Mouse (Mus musculus) stomach, embryonic 14.5 days (tissue): ENCODE results near the gene Zfp369. TPM values are rescaled to one million over a fixed set of nuclear protein-coding genes. Genes with fewer than 3 reads are reported as not detected.
"Not testable (repeated sequence)": the region's sequence is repeated elsewhere in the genome, so short reads cannot be mapped to it uniquely, and the experiment has no call there.

Experiments used
- ATAC-seq: fragments of 200-750 bp; cut with Nextera tagmentation; 2 replicates; pipeline ENCODE4 v1.8.0; 2017; ENCODE audit warnings: low read depth, moderate TSS enrichment; ENCODE audit not compliant: insufficient number of reproducible peaks, insufficient read depth, low FRiP score
- H3K27ac ChIP-seq: fragments of 300-500 bp; sonication (generic); 2 replicates; pipeline ENCODE4 v1.5.1; 2014; ENCODE audit warnings: mild to moderate bottlenecking, low read length, moderate library complexity, mixed read lengths
- H3K27me3 ChIP-seq: fragments of 300-500 bp; sonication (generic); 2 replicates; pipeline ENCODE4 v1.6.1; 2014; ENCODE audit warnings: low read length, control low read depth, mixed read lengths; ENCODE audit not compliant: control insufficient read depth, insufficient read depth
- H3K36me3 ChIP-seq: fragments of 300-500 bp; sonication (generic); 2 replicates; pipeline ENCODE4 v1.6.1; 2014; ENCODE audit warnings: mild to moderate bottlenecking, control low read depth, low read length, moderate library complexity, mixed read lengths; ENCODE audit not compliant: control insufficient read depth, insufficient read depth
- H3K4me1 ChIP-seq: fragments of 300-500 bp; sonication (generic); 2 replicates; pipeline ENCODE4 v1.6.1; 2014; ENCODE audit warnings: low read length, control low read depth, mixed read lengths; ENCODE audit not compliant: control insufficient read depth, insufficient read depth
- H3K4me2 ChIP-seq: fragments of 300-500 bp; sonication (generic); replicated peaks from 2 replicates; pipeline ENCODE4 v1.6.1; 2014; ENCODE audit warnings: low read depth, low read length, control low read depth
- H3K4me3 ChIP-seq: fragments of 300-500 bp; sonication (generic); 2 replicates; pipeline ENCODE4 v1.5.1; 2014; ENCODE audit warnings: low read depth, low read length, control low read depth
- H3K9ac ChIP-seq: fragments of 300-500 bp; sonication (generic); replicated peaks from 2 replicates; pipeline ENCODE4 v1.6.1; 2014; ENCODE audit warnings: low read depth, mild to moderate bottlenecking, control low read depth, low read length, moderate library complexity, mixed read lengths
- H3K9me3 ChIP-seq: fragments of 300-500 bp; sonication (generic); 2 replicates; pipeline ENCODE4 v1.6.1; 2016; ENCODE audit warnings: low read depth, low read length, control low read depth; ENCODE audit not compliant: control insufficient read depth
- WGBS: fragments of 180-500 bp; shearing (Covaris S2); extraction: QIAGEN DNeasy Blood & Tissue Kit; methylation state at CpG from one replicate; pipeline ENCODE4 v1.1.7; 2014; 5-methylcytosine and 5-hydroxymethylcytosine counted together
- polyA plus RNA-seq: library from polyadenylated mRNA; unstranded; fragments of >200 nt; fragmentation: Nextera tagmentation; extraction: Ambion mirVana; gene quantifications from 2 replicates; pipeline ENCODE4 v1.2.1, GENCODE M21; 2014

Zfp369 gene
- polyA plus RNA-seq, 1 experiment from 2014 or later = 23.3 TPM

DNA sequence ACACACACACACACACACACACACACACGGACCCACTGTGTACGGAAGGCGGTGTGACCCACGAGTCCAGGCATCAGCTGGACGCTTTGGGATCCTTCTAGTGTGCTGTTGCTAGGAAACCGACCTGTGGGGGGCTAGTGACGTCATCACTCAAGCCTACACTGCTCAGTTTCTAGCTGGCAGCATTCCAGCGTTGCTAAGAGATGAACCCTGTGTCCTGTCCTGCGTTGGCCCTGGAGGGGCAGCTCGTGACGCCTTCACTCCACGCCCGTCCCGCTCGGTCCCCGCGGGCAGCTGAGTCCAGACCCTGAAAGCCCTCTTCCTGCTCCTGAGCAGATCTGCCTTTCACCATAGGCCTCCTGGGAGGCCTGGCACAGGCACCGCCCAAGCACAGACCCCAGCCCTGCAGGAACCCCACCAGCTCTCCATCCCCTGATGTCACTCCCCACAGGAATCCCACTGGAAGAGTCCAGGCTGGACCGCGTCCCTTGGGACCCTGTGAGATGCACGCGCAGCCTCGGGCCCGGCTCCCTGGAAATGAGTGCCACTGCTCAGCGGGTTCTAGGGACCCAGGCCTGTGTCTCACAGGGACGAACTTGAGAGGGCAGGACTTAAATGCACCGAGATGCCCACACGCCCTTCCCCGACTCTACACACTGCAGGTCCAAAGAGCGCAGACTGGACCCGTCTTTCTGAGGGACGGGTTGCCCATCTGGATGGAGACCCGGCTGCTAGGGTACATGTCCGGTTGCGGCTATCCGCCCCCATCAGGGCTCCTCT, 20.2 kb upstream of the Zfp369 start:
- H3K4me2 ChIP-seq = peak overlapping the region; percentile 2; the same call in 1 of the 2 replicates
- no peaks in the 10 kb centered on the region for H3K4me1 ChIP-seq
- H3K27ac ChIP-seq = no peak overlapping the region
- no peaks in the 10 kb centered on the region for H3K27me3 ChIP-seq
- peaks cover 36% of the 10 kb centered on the region for H3K9me3 ChIP-seq
- no peaks in the 10 kb centered on the region for H3K36me3 ChIP-seq
- H3K9ac ChIP-seq = no peak overlapping the region
- WGBS = 24% methylated on average over 36 of the region's 36 CpGs
- ATAC-seq = peak; percentile 54; the same call in 1 of the 2 replicates
- no peak overlapping the region for H3K4me3 ChIP-seq

DNA sequence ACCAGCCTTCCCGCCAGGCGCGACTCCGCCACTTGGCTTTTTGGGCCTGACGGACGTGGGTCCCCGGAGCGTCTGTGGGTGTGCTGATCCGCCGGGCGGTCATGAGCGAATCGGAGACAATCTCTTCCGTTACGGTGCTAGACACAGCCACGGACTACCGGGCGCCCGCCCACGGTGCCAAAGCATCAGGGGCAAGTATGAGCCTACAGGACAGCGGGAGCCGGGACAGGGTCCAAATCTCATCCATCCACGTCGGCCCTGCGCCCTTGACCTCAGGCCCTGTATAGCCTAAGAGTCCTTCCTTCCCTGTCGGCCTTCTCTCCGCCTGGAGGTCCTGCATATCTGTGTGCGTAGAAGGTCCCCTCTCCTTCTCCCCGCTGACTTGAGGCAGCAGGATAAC, 19.4 kb upstream of the Zfp369 start, which contains the start of gene Gm10775:
Gene Gm10775 (plus strand): TSS at position 301 of the 400 bp plus-strand sequence.
- ATAC-seq = no peak
- no peak within 1 kb of the TSS for H3K4me3 ChIP-seq
- H3K4me1 ChIP-seq = no peaks in the 10 kb centered on the region
- 33% methylated on average over 29 of the region's 29 CpGs for WGBS
- peak within 1 kb of the TSS; percentile 3; the same call in 1 of the 2 replicates for H3K4me2 ChIP-seq
- H3K27ac ChIP-seq = no peak within 1 kb of the TSS
- H3K27me3 ChIP-seq = no peaks in the 10 kb centered on the region
- no peaks in the 10 kb centered on the region; the same call in 1 of the 2 replicates for H3K36me3 ChIP-seq
- no peak within 1 kb of the TSS for H3K9ac ChIP-seq
- H3K9me3 ChIP-seq = peaks cover 43% of the 10 kb centered on the region

DNA sequence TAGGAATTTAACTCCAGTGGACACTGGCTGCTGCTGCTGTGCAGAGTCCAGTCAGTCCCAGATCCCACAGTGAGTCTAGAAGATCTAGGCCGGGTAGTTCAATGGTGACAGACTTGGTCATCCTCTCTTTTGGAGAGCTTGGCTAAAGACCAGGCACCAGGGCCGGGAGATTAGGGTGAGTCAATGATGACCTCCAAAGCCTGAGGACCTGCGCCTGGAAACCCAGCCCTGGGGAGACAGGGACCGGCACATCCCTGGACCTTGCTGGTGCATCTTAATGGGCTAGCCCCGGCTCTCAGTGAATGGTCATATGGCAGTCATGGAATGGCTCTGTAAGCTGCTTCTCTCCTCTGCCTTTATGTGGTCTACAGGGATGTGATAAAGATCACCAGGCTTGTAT, 16.5 kb upstream of the Zfp369 start:
- no peaks in the 10 kb centered on the region for H3K4me1 ChIP-seq
- H3K4me3 ChIP-seq = no peak overlapping the region
- no peak for ATAC-seq
- WGBS = 97% methylated on average over 5 of the region's 5 CpGs
- no peak overlapping the region for H3K9ac ChIP-seq
- no peak overlapping the region for H3K27ac ChIP-seq
- H3K36me3 ChIP-seq = no peaks in the 10 kb centered on the region; the same call in 1 of the 2 replicates
- no peak overlapping the region for H3K4me2 ChIP-seq
- H3K9me3 ChIP-seq = peaks cover 46% of the 10 kb centered on the region
- H3K27me3 ChIP-seq = no peaks in the 10 kb centered on the region

DNA sequence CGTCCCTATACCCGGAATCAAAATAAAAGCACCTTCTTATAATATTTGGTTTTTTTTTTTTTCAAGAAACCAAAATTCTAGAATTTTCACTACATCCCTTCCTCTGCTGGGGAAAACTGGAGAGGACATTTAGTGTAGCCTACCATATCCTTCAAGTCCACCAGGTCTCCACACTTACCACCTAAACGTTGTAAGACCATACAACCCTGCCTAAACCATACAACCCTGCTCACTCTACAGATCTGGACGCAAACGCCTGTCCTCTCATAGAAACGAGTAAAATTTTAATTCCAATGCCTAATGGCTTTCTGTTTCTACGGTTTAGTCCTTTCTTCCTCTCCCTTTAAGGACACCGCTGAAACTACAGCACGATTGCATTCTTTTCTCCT, 626 bp upstream of the Zfp369 start:
- 9% methylated on average over 9 of the region's 9 CpGs for WGBS
- Histone ChIP-seq H3K4me2 (peak overlapping the region; percentile 60), H3K27me3 (no peaks in the 10 kb centered on the region), H3K36me3 (no peaks in the 10 kb centered on the region), H3K9me3 (peaks cover 4% of the 10 kb centered on the region; the same call in 1 of the 2 replicates), H3K4me3 (peak overlapping the region; percentile 64), H3K27ac (peak overlapping the region; percentile 70), H3K9ac (peak overlapping the region; percentile 52), H3K4me1 (no peaks in the 10 kb centered on the region)
- ATAC-seq = peak; percentile 46; the same call in 1 of the 2 replicates

DNA sequence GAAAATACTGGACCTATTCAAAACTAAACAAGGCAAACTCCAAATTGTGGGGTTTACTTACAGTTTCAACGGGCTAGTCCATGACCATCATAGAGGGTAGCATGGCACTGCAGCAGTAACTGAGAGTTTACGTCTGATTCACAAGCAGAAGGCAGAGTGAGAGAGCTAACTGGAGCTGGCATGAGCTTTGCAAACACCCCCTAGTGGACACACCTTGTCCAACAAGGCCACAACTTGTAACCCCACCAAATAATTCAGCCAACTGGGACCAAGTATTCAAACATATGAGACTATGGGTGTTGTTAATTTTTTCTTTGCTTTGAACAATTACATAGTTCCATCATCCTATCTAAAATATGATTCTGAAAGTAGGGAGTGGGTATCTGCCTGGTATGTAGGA, 8.2 kb downstream of the Zfp369 start:
- no peaks in the 10 kb centered on the region for H3K27me3 ChIP-seq
- H3K9me3 ChIP-seq = peaks cover 39% of the 10 kb centered on the region
- H3K27ac ChIP-seq = no peak overlapping the region
- H3K9ac ChIP-seq = no peak overlapping the region
- H3K4me2 ChIP-seq = no peak overlapping the region
- 96% methylated on average over 2 of the region's 2 CpGs for WGBS
- H3K36me3 ChIP-seq = peaks cover 16% of the 10 kb centered on the region
- H3K4me1 ChIP-seq = no peaks in the 10 kb centered on the region
- H3K4me3 ChIP-seq = no peak overlapping the region
- ATAC-seq = no peak

DNA sequence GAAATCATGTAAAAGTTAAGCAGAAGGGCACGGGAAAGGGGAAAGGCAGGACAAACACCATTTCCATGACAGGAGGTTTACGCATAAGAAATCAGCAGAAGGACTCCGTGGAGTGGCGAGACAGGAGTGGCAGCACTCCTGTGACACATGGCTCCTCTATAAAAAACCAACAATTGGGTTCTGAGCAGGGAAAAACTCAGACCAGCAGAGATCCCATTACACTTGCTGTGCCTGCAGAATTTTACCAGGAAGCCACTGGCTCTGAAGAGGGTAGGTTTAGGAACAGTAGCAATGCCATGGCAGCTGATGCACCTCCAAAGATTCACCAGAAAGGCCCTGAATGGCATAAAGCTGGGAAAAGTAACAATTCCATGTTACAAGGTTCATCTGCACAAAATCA, 17.7 kb downstream of the Zfp369 start:
- no peaks in the 10 kb centered on the region for H3K4me1 ChIP-seq
- WGBS = 95% methylated on average over 4 of the region's 4 CpGs
- no peak overlapping the region for H3K27ac ChIP-seq
- peaks cover 53% of the 10 kb centered on the region for H3K9me3 ChIP-seq
- no peak overlapping the region for H3K4me2 ChIP-seq
- no peak overlapping the region for H3K9ac ChIP-seq
- no peak for ATAC-seq
- H3K36me3 ChIP-seq = peaks cover 53% of the 10 kb centered on the region
- H3K4me3 ChIP-seq = no peak overlapping the region
- H3K27me3 ChIP-seq = no peaks in the 10 kb centered on the region

DNA sequence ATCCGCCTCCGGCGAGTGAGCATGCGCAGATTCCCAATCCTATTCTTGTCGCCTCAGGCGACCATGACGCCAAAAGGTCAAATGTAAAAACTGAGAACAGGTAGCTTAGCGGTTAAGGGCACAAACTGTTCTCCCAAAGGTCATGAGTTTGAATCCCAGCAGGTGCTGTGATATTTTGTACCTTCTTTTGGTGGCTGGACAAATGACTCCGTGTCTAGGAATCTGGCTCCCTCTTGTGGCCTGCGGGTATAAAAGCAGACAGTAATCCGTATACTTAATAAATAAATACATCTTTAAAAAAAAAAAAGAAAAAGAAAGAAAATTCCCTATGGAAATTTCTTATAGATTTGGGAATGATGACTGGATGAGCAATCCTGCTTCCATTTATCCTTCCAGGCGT, 32.2 kb downstream of the Zfp369 start:
- H3K4me3 ChIP-seq = not testable (repeated sequence)

DNA sequence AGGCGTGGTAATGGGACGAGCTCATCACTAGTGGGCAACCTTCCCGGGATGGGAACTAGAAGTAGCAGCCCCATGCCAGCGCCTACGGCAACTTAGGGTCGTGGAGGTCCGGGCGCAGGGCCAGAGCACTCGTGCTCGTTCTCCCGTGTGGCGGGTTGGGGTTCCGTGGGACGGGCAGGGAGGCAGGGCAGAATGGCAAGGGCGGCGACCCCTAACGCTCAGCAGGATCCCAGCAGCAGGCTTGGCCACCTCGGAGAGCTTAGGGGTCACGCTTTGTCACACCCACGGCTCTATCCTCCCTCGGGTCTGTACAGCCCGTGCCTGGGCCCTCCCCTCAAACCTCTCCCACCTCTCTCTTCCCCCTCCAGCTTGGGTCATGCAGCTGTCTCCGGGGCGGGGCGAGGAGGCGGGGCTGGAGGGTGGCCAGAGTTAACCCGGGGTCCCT, 32.7 kb downstream of the Zfp369 start:
- no peak overlapping the region; the same call in 1 of the 2 replicates for H3K4me3 ChIP-seq
- peak overlapping the region; percentile 29; the same call in 1 of the 2 replicates for H3K4me2 ChIP-seq
- H3K4me1 ChIP-seq = no peaks in the 10 kb centered on the region
- 40% methylated on average over 27 of the region's 27 CpGs for WGBS
- H3K27ac ChIP-seq = no peak overlapping the region
- H3K9me3 ChIP-seq = peaks cover 5% of the 10 kb centered on the region; the same call in 1 of the 2 replicates
- H3K9ac ChIP-seq = no peak overlapping the region
- H3K36me3 ChIP-seq = no peaks in the 10 kb centered on the region
- H3K27me3 ChIP-seq = no peaks in the 10 kb centered on the region
- ATAC-seq = peak; percentile 33; the same call in 1 of the 2 replicates

More for the DNA sequence above, 32.2 kb downstream of the Zfp369 start:
- not testable (repeated sequence) for H3K9me3 ChIP-seq, H3K27ac ChIP-seq, H3K4me1 ChIP-seq, H3K36me3 ChIP-seq, H3K9ac ChIP-seq, H3K27me3 ChIP-seq, ATAC-seq
- peak overlapping the region; percentile 29; the same call in 1 of the 2 replicates for H3K4me2 ChIP-seq
- 40% methylated on average over 12 of the region's 12 CpGs for WGBS
